9 mouse cellular contexts compared by ENCODE assay signal in the genomic region with DNA sequence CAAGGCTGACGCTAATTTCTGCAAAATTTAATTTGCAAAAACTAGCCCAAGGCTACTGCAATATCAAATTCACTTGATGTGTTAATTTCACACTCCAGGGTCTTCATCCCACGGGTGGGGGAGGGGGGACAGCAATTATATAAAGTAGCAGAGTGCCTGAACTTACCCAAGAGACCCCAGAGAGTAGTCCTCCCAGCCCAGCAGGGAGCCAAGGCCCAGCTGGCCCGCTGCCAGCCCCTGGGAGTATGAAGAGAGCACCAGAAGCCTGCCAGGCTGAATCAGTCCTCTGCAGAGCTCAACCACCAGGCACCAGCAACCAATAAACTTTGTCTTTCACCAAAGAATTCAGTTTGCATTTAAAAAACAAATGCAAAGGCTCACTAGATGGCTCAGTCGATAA. TPM values are rescaled to one million over a fixed set of nuclear protein-coding genes. Genes with fewer than 3 reads are reported as not detected.
A peak's percentile ranks its signal among the peaks of the same experiment; 100 is the strongest.
DNase-seq lines count a peak whose midpoint lies in the region; ATAC-seq lines count a peak whose summit lies in the region.
"Had no signal": no experiment of that assay in that cellular context is flagged by ENCODE, and none has a peak within 500 bp of the region (broad histone marks: within the 10 kb centered on the region; RNA-seq: fewer than 3 reads in every experiment).

No protein-coding gene starts in this region.

- no peak for DNase-seq in heart, postnatal 36 days
- DNase-seq in MN1 (ENCODE audit: low spot score), result peak; percentile 89
- DNase-seq in adrenal gland, postnatal 14 days, result peak; percentile 76
- peak; percentile 65 for DNase-seq in heart, postnatal 4 days
- no peak for DNase-seq in frontal cortex, adult 2 months (ENCODE audit: extremely low spot score in 1 of 2, low spot score in 1 of 2)
- DNase-seq in layer of hippocampus, adult 9-11 months, result no peak
- DNase-seq in urinary bladder, postnatal 25 days (ENCODE audit: low spot score), result no peak
- DNase-seq: kidney, adult 9 months had no signal

- no peaks in the 10 kb centered on the region for H3K36me3 ChIP-seq in heart, embryonic 12.5 days

- ATAC-seq in heart, embryonic 12.5 days (ENCODE audit: insufficient number of reproducible peaks, low FRiP score), result 0 out of 2 replicates have a peak, but pooled peaks have one; percentile 23

- H3K27ac ChIP-seq in heart, embryonic 12.5 days (ENCODE audit: poor library complexity, severe bottlenecking), result 0 out of 2 replicates have a peak overlapping the region, but pooled peaks have one; percentile 30

- H3K4me1 ChIP-seq in heart, embryonic 12.5 days (replicated peaks), result peaks cover 96% of the 10 kb centered on the region

- no peaks in the 10 kb centered on the region for H3K9me3 ChIP-seq in heart, embryonic 12.5 days (replicated peaks)

- no peak overlapping the region for H3K9ac ChIP-seq in heart, embryonic 12.5 days

- H3K4me2 ChIP-seq in heart, embryonic 12.5 days, result no peak overlapping the region

- 44% methylated on average over 4 of the region's 4 CpGs for WGBS in heart, embryonic 12.5 days

- no peak overlapping the region for H3K4me3 ChIP-seq in heart, embryonic 12.5 days

- intact Hi-C loops in heart, postnatal 36 days (cut with DNase I), result loop anchor here (5.0 kb wide), 1 partner anchor 58 kb away; the partner anchor contains the start of gene Sipa1l2

- no peaks in the 10 kb centered on the region for H3K27me3 ChIP-seq in heart, embryonic 12.5 days (replicated peaks)

RNA-seq across cellular contexts. Expression of gene Sipa1l2, which starts 59.8 kb away (rescaled TPM):
- polyA plus RNA-seq in heart, embryonic 12.5 days (2016; fragmentation: Nextera tagmentation; extraction: Ambion mirVana), result 32.8 and 36.0 TPM in 2 replicates
- total RNA-seq in heart, postnatal 36 days (2021), result 10 to 100 TPM; 36.4 to 40.7 TPM
- total RNA-seq in adrenal gland, postnatal 14 days (2021), result 36.6 and 37.9 TPM in 2 replicates
- total RNA-seq in heart, postnatal 4 days (2021), result 10 to 100 TPM; 70.1 to 72.6 TPM
- polyA plus RNA-seq in frontal cortex, adult 2 months (2012; rRNA removed), result 26.7 and 29.7 TPM in 2 replicates

Comparison
In these comparisons a context has a peak if more than half of its experiments do, and no peak if none do; other contexts are left out.
1. DNase-seq: peak in MN1 (single experiment), adrenal gland, postnatal 14 days (single experiment) and heart, postnatal 4 days (single experiment); none in heart, postnatal 36 days (0 of 2), frontal cortex, adult 2 months (0 of 2), layer of hippocampus, adult 9-11 months (single experiment) and urinary bladder, postnatal 25 days (single experiment).